Mouse (Mus musculus) CH12.LX (cell line): ENCODE data around the gene Ube2l3. TPM values are rescaled to one million over a fixed set of nuclear protein-coding genes. Genes with fewer than 3 reads are reported as not detected.

ENCODE experiments used
- DNase-seq: peaks from one replicate; pipeline ENCODE4 v3.0.0-alpha.2; 2013; ENCODE audit errors: extremely low read depth
- H3K27ac ChIP-seq: 2 replicates; pipeline ENCODE4 v1.5.1; 2012; ENCODE audit warnings: low read depth, mild to moderate bottlenecking, control low read depth, moderate library complexity; ENCODE audit not compliant: insufficient read depth
- H3K27me3 ChIP-seq: replicated peaks from 2 replicates; pipeline ENCODE3; 2012; ENCODE audit warnings: inconsistent platforms
- H3K36me3 ChIP-seq, 2 experiments: replicated peaks in 1 of 2; 2 replicates each; pipeline versions ENCODE3 to v1.6.1; 2012; ENCODE audit warnings: inconsistent platforms in 1 of 2, low read length in 1 of 2, mild to moderate bottlenecking in 1 of 2, mixed read lengths in 1 of 2, moderate library complexity in 1 of 2; ENCODE audit not compliant: control insufficient read depth in 1 of 2, insufficient read depth in 1 of 2
- H3K4me1 ChIP-seq, 2 experiments: 2 replicates each; pipeline ENCODE4 v1.6.1; 2012; ENCODE audit warnings: inconsistent platforms in 1 of 2, moderate library complexity in 1 of 2; ENCODE audit not compliant: insufficient read depth in 2 of 2, control insufficient read depth in 1 of 2
- H3K4me2 ChIP-seq: 2 replicates; pipeline ENCODE4 v1.6.1; 2012; ENCODE audit warnings: low read depth, mild to moderate bottlenecking, control low read depth; ENCODE audit not compliant: poor library complexity, insufficient read depth, severe bottlenecking
- H3K4me3 ChIP-seq, 3 experiments: fragments of 150-350 bp in 1 of 3; sonication (generic) in 1 of 3; replicated peaks in 1 of 3; 2 replicates each; pipeline versions ENCODE3 to v1.5.1; 2011 to 2012; ENCODE audit warnings: low read depth in 2 of 3, low read length in 2 of 3, mild to moderate bottlenecking in 2 of 3, moderate library complexity in 2 of 3, control low read depth in 1 of 3, improper control_type of control experiment in 1 of 3, inconsistent platforms in 1 of 3, mixed read lengths in 1 of 3; ENCODE audit not compliant: poor library complexity in 1 of 3
- H3K79me2 ChIP-seq: replicated peaks from 2 replicates; pipeline ENCODE4 v1.6.1; 2012; ENCODE audit warnings: mild to moderate bottlenecking, moderate library complexity; ENCODE audit not compliant: control insufficient read depth, poor library complexity, insufficient read depth, severe bottlenecking; ENCODE audit errors: extremely low read depth
- H3K9ac ChIP-seq: 2 replicates; pipeline ENCODE4 v1.6.1; 2012; ENCODE audit warnings: low read depth, mild to moderate bottlenecking, control low read depth, moderate library complexity; ENCODE audit not compliant: insufficient read depth
- H3K9me3 ChIP-seq: replicated peaks from 2 replicates; pipeline ENCODE3; 2012; ENCODE audit warnings: low read length, inconsistent platforms, mixed read lengths
- BHLHE40 ChIP-seq: IDR thresholded peaks from 2 replicates; pipeline ENCODE4 v1.6.1; 2011; ENCODE audit warnings: mild to moderate bottlenecking, low read depth, low read length, improper control_type of control experiment
- CHD2 ChIP-seq: IDR thresholded peaks from 2 replicates; pipeline ENCODE4 v1.6.1; 2011; ENCODE audit warnings: low read length, improper control_type of control experiment
- CTCF ChIP-seq, 2 experiments: IDR thresholded peaks in 1 of 2; conservative IDR thresholded peaks in 1 of 2; 2 replicates each; pipeline ENCODE4 v1.5.1; 2011 to 2012; ENCODE audit warnings: low read depth in 2 of 2, low read length in 2 of 2, improper control_type of control experiment in 1 of 2, inconsistent platforms in 1 of 2, mild to moderate bottlenecking in 1 of 2, moderate library complexity in 1 of 2
- ELF1 ChIP-seq: IDR thresholded peaks from 2 replicates; pipeline ENCODE4 v1.6.1; 2014; ENCODE audit warnings: low read depth, mild to moderate bottlenecking, inconsistent platforms, low read length, improper control_type of control experiment
- ETS1 ChIP-seq: conservative IDR thresholded peaks from 2 replicates; pipeline ENCODE4 v1.6.1; 2012; ENCODE audit warnings: low read depth, mild to moderate bottlenecking, inconsistent platforms, low read length, improper control_type of control experiment, moderate library complexity
- HCFC1 ChIP-seq: IDR thresholded peaks from 2 replicates; pipeline ENCODE4 v1.6.1; 2012; ENCODE audit warnings: low read depth, mild to moderate bottlenecking, inconsistent platforms, low read length, improper control_type of control experiment
- IRF4 ChIP-seq: IDR thresholded peaks from 2 replicates; pipeline ENCODE4 v1.6.1; 2014; ENCODE audit warnings: low read depth, mild to moderate bottlenecking, inconsistent platforms, low read length, improper control_type of control experiment
- JUN ChIP-seq: IDR thresholded peaks from 2 replicates; pipeline ENCODE4 v1.6.1; 2011; ENCODE audit warnings: low read depth, mild to moderate bottlenecking, low read length, improper control_type of control experiment, moderate library complexity; ENCODE audit not compliant: insufficient read depth
- JUND ChIP-seq: conservative IDR thresholded peaks from 2 replicates; pipeline ENCODE4 v1.6.1; 2011; ENCODE audit warnings: low read depth, low read length, improper control_type of control experiment
- MAFK ChIP-seq: IDR thresholded peaks from 2 replicates; pipeline ENCODE4 v1.6.1; 2011; ENCODE audit warnings: low read length, improper control_type of control experiment; ENCODE audit not compliant: insufficient replicate concordance
- MAZ ChIP-seq: IDR thresholded peaks from 2 replicates; pipeline ENCODE4 v1.6.1; 2012; ENCODE audit warnings: low read depth, mild to moderate bottlenecking, inconsistent platforms, low read length, improper control_type of control experiment, moderate library complexity
- MEF2A ChIP-seq: IDR thresholded peaks from 2 replicates; pipeline ENCODE4 v1.6.1; 2014; ENCODE audit warnings: low read depth, mild to moderate bottlenecking, inconsistent platforms, low read length, improper control_type of control experiment, borderline replicate concordance
- MYC ChIP-seq: IDR thresholded peaks from 2 replicates; pipeline ENCODE4 v1.6.1; 2011; ENCODE audit warnings: low read depth, mild to moderate bottlenecking, improper control_type of control experiment, low read length
- NELFE ChIP-seq: IDR thresholded peaks from 2 replicates; pipeline ENCODE4 v1.6.1; 2011; ENCODE audit warnings: low read depth, low read length, improper control_type of control experiment
- NRF1 ChIP-seq: IDR thresholded peaks from 2 replicates; pipeline ENCODE4 v1.6.1; 2014; ENCODE audit warnings: low read depth, mild to moderate bottlenecking, inconsistent platforms, low read length, improper control_type of control experiment, moderate library complexity
- POLR2A ChIP-seq: IDR thresholded peaks from 2 replicates; pipeline ENCODE4 v1.6.1; 2011; ENCODE audit warnings: low read depth, mild to moderate bottlenecking, improper control_type of control experiment, low read length
- POLR2AphosphoS2 ChIP-seq: IDR thresholded peaks from 2 replicates; pipeline ENCODE4 v1.6.1; 2011; ENCODE audit warnings: low read depth, low read length, improper control_type of control experiment
- RCOR1 ChIP-seq: conservative IDR thresholded peaks from 2 replicates; pipeline ENCODE4 v1.6.1; 2012; ENCODE audit warnings: low read depth, mild to moderate bottlenecking, inconsistent platforms, low read length, improper control_type of control experiment
- SIN3A ChIP-seq: IDR thresholded peaks from 2 replicates; pipeline ENCODE4 v1.6.1; 2012; ENCODE audit warnings: low read length, improper control_type of control experiment, inconsistent platforms
- SMC3 ChIP-seq: IDR thresholded peaks from 2 replicates; pipeline ENCODE4 v1.6.1; 2011; ENCODE audit warnings: low read depth, low read length, improper control_type of control experiment
- TBP ChIP-seq: conservative IDR thresholded peaks from 2 replicates; pipeline ENCODE4 v1.6.1; 2011; ENCODE audit warnings: low read depth, low read length, improper control_type of control experiment
- TCF12 ChIP-seq: IDR thresholded peaks from 2 replicates; pipeline ENCODE4 v1.6.1; 2014; ENCODE audit warnings: low read depth, mild to moderate bottlenecking, inconsistent platforms, low read length, improper control_type of control experiment
- UBTF ChIP-seq: IDR thresholded peaks from 2 replicates; pipeline ENCODE4 v1.6.1; 2012; ENCODE audit warnings: low read depth, mild to moderate bottlenecking, inconsistent platforms, low read length, improper control_type of control experiment, moderate library complexity
- USF1 ChIP-seq: IDR thresholded peaks from 2 replicates; pipeline ENCODE4 v1.6.1; 2014; ENCODE audit warnings: low read depth, mild to moderate bottlenecking, inconsistent platforms, low read length, improper control_type of control experiment
- ZMIZ1 ChIP-seq: IDR thresholded peaks from 2 replicates; pipeline ENCODE4 v1.6.1; 2012; ENCODE audit warnings: low read depth, mild to moderate bottlenecking, inconsistent platforms, low read length, improper control_type of control experiment
- ZNF384 ChIP-seq: IDR thresholded peaks from 2 replicates; pipeline ENCODE4 v1.6.1; 2012; ENCODE audit warnings: low read depth, low read length, improper control_type of control experiment, inconsistent platforms
- dilution Hi-C: fragments of 300-500 bp; cut with MboI; formaldehyde crosslinking; loops from 2 replicates; pipeline ENCODE4 v1.14.3; 2020; ENCODE audit warnings: low sequenced_read_pairs; ENCODE audit not compliant: extremely low pct_unique_long_range_greater_than_20kb, extremely low pct_ligation_motif_present
- in situ Hi-C: fragments of 300-500 bp; cut with MboI; formaldehyde crosslinking; loops from 3 replicates; pipeline ENCODE4 v1.14.3; 2019; ENCODE audit warnings: low sequenced_read_pairs, low pct_ligation_motif_present, low pct_unique_long_range_greater_than_20kb, mixed read lengths
- polyA plus RNA-seq: library from polyadenylated mRNA; unstranded; fragments of >175 nt; gene quantifications from 2 replicates; pipeline ENCODE4 v1.2.1, GENCODE M21; 2012; ENCODE audit warnings: low read depth; ENCODE audit not compliant: insufficient read length
- total RNA-seq, 2 experiments: library from RNA; depleted of rRNA; stranded (reverse); fragments of 300-350 nt in 1 of 2; fragments of >200 nt in 1 of 2; gene quantifications; 2 replicates each; pipeline ENCODE4 v1.2.3; 2012 to 2014

Ube2l3 gene
- total and polyA plus RNA-seq, 3 experiments: 156 to 386 (median 302) TPM

DNA sequence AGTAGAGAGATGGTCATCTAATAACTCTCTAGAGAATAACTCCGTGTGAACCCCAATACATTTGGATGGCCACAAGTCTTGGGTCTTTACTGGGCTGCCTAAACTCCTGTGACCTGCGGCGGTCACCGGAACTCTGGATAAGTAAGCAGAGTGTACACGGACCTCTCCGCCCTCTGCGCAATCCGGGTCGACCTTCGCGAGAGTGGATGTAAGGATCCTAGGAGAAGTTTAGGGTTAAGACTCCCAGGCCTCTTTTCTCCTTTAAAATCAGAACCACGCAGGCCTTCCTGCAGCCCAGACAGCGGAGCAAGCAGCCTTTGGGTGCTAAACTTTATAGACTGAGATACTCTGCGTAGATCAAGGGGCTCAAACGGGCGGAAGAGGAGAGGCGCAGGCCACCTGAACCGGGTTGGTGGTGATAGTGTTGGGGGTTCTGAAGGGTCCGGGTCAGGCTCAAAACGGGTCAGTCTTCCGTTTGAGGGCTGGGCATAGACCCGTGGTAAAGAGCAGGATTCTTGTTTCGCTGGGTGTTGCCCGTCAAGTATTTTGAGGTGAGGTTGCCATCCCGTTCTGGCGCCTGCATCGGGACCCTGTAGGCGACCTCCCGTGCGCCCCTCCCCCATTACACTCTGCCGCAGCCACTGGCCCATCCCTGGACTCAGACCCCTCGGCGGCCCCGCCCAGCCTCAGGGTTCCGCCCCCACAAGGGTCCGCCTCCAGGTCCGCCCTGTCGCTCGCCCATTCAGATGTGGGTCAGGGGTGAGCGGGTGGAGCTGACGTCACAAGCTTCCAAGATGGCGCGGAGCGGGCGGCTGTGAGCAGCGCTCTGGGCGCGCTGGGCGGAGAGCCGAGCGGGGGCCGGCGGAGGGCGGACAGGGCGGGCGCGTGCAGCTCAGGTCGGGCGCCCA, 30.6 kb upstream of the Ube2l3 start, which contains the start of gene Hic2:
TSS of gene Hic2 (plus strand) at position 779 of the 908 bp plus-strand sequence.
- peaks cover 10% of the 10 kb centered on the region for H3K9me3 ChIP-seq
- peaks cover 8% of the 10 kb centered on the region for H3K27me3 ChIP-seq
- H3K4me1 ChIP-seq: peaks cover 11 to 27% of the 10 kb centered on the region in 2 experiments
- H3K4me2 ChIP-seq: peak within 1 kb of the TSS; percentile 68
- peak within 1 kb of the TSS; percentile 78 to 83 (median 79) for H3K4me3 ChIP-seq
- in situ Hi-C loops (no loop called here), dilution Hi-C loops (no loop called here)
- peak; percentile 97 for DNase-seq
- peaks cover 32% of the 10 kb centered on the region for H3K79me2 ChIP-seq
- TF ChIP-seq ETS1 (0 out of 2 replicates have a peak, but pooled peaks have one; percentile 6), ELF1 (peak; percentile 61), JUND (no peak), CHD2 (peak; percentile 70), CTCF (conservative IDR thresholded peaks at IDR 0.05 in 1 of 2, IDR thresholded peaks at IDR 0.05 in 1 of 2; ENCODE audit: low read depth in 2 of 2, low read length in 2 of 2) (no peak), ZNF384 (no peak), TCF12 (peak; percentile 97), USF1 (no peak), TBP (peak; percentile 63; the same call in 1 of the 2 replicates), NELFE (peak; percentile 94), SMC3 (no peak), BHLHE40 (peak; percentile 20), HCFC1 (peak; percentile 63), UBTF (peak; percentile 66; the same call in 1 of the 2 replicates), IRF4 (0 out of 2 replicates have a peak, but pooled peaks have one; percentile 47), SIN3A (no peak; the same call in 1 of the 2 replicates), NRF1 (peak; percentile 55), JUN (0 out of 2 replicates have a peak, but pooled peaks have one; percentile 11), RCOR1 (no peak; the same call in 1 of the 2 replicates), ZMIZ1 (peak; percentile 94), MYC (no peak), POLR2A (peak; percentile 96), MAFK (no peak), MAZ (peak; percentile 79), POLR2AphosphoS2 (peak; percentile 82; the same call in 1 of the 2 replicates), MEF2A (peak; percentile 74)
- peak within 1 kb of the TSS; percentile 80 for H3K9ac ChIP-seq
- H3K36me3 ChIP-seq: peaks cover 0 to 5% of the 10 kb centered on the region in 2 experiments
- peak within 1 kb of the TSS; percentile 33; the same call in 1 of the 2 replicates for H3K27ac ChIP-seq
